Mouse (Mus musculus) left cerebral cortex, postnatal 4 days (tissue): ENCODE measurements at regions not wholly inside any gene's neighbourhood (a gene's known extent, or its start where the extent isn't known, plus 50 kb on each side); places are given as distances from the start of the nearest gene placed in this dataset.
A peak's percentile ranks its signal among the peaks of the same experiment; 100 is the strongest.

ENCODE experiments used
- DNase-seq: peaks from one replicate; pipeline ENCODE4 v3.0.0-alpha.2; 2022
- intact Hi-C: fragments of 180-260 bp; cut with DNase I; formaldehyde crosslinking; loops from one replicate; pipeline ENCODE4 v1.15.1; 2025

- no peak for DNase-seq
- intact Hi-C loops: no loop called here
Observed at GRCm38 (mm10) chr1:50622870-50623607, 277.4 kb upstream of the Tmeff2 start.

GRCm38 (mm10) chr1:50629000-50629399, 271.4 kb upstream of the Tmeff2 start:
- no peak for DNase-seq
- intact Hi-C loops: no loop called here

- no peak for DNase-seq
- intact Hi-C loops: no loop called here
Observed at GRCm38 (mm10) chr1:50629473-50630071, 270.9 kb upstream of the Tmeff2 start.

GRCm38 (mm10) chr1:50637992-50638391, 262.5 kb upstream of the Tmeff2 start:
- intact Hi-C loops: no loop called here
- DNase-seq: no peak

- intact Hi-C loops: no loop called here
- no peak for DNase-seq
Observed at GRCm38 (mm10) chr1:50646931-50647674, 253.3 kb upstream of the Tmeff2 start.

GRCm38 (mm10) chr1:50651974-50652665, 248.3 kb upstream of the Tmeff2 start:
- DNase-seq: no peak
- intact Hi-C loops: no loop called here

- intact Hi-C loops: no loop called here
Observed at GRCm38 (mm10) chr1:50665139-50665538, 235.3 kb upstream of the Tmeff2 start.

GRCm38 (mm10) chr1:50682971-50683370, 217.5 kb upstream of the Tmeff2 start:
- no peak for DNase-seq
- intact Hi-C loops: no loop called here

More at GRCm38 (mm10) chr1:50665139-50665538, 235.3 kb upstream of the Tmeff2 start:
- DNase-seq: no peak

- intact Hi-C loops: no loop called here
- no peak for DNase-seq
Observed at GRCm38 (mm10) chr1:50685361-50685760, 215.1 kb upstream of the Tmeff2 start.

- intact Hi-C loops: no loop called here
- DNase-seq: no peak
Observed at GRCm38 (mm10) chr1:50696916-50697315, 203.5 kb upstream of the Tmeff2 start.

- intact Hi-C loops: no loop called here
- no peak for DNase-seq
Observed at GRCm38 (mm10) chr1:50697333-50698216, 202.9 kb upstream of the Tmeff2 start.

- DNase-seq: no peak
- intact Hi-C loops: no loop called here
Observed at GRCm38 (mm10) chr1:50704639-50705038, 195.8 kb upstream of the Tmeff2 start.

GRCm38 (mm10) chr1:50745049-50745448, 155.4 kb upstream of the Tmeff2 start:
- DNase-seq: no peak
- intact Hi-C loops: no loop called here

- no peak for DNase-seq
- intact Hi-C loops: no loop called here
Observed at GRCm38 (mm10) chr1:50770211-50770610, 130.2 kb upstream of the Tmeff2 start.

- DNase-seq: no peak
- intact Hi-C loops: no loop called here
Observed at GRCm38 (mm10) chr1:50795264-50795663, 105.2 kb upstream of the Tmeff2 start.

GRCm38 (mm10) chr1:50798166-50798565, 102.3 kb upstream of the Tmeff2 start:
- peak; percentile 1 for DNase-seq
- intact Hi-C loops: no loop called here

GRCm38 (mm10) chr1:50806321-50806720, 94.1 kb upstream of the Tmeff2 start:
- intact Hi-C loops: no loop called here
- DNase-seq: no peak

GRCm38 (mm10) chr1:50806821-50807220, 93.6 kb upstream of the Tmeff2 start:
- intact Hi-C loops: no loop called here
- no peak for DNase-seq

GRCm38 (mm10) chr1:50831663-50832062, 68.8 kb upstream of the Tmeff2 start:
- intact Hi-C loops: no loop called here
- DNase-seq: no peak

- intact Hi-C loops: no loop called here
- no peak for DNase-seq
Observed at GRCm38 (mm10) chr1:50836123-50836522, 64.3 kb upstream of the Tmeff2 start.
